Mouse (Mus musculus): ENCODE data around the gene Tfrc. TPM values are rescaled to one million over a fixed set of nuclear protein-coding genes. Genes with fewer than 3 reads are reported as not detected.

Gene Tfrc
- polyA plus RNA-seq, 1 experiment from 2014 or later, result 32.7 TPM

- WGBS, result 90% methylated on average over 4 of the region's 4 CpGs
- Histone ChIP-seq H3K27me3 (replicated peaks) (no peaks in the 10 kb centered on the region), H3K27ac (replicated peaks) (no peak overlapping the region), H3K4me1 (peaks cover 39% of the 10 kb centered on the region), H3K36me3 (no peaks in the 10 kb centered on the region), H3K9me3 (replicated peaks) (no peaks in the 10 kb centered on the region), H3K4me2 (no peak overlapping the region), H3K9ac (replicated peaks) (no peak overlapping the region), H3K4me3 (replicated peaks) (no peak overlapping the region)
- ATAC-seq (ENCODE audit: low FRiP score), result no peak
Measured at GRCm38 (mm10) chr16:32655534-32655933, 46.8 kb downstream of the Tfrc start.

- Histone ChIP-seq H3K27me3 (replicated peaks) (no peaks in the 10 kb centered on the region), H3K36me3 (no peaks in the 10 kb centered on the region), H3K4me2 (no peak overlapping the region), H3K27ac (replicated peaks) (no peak overlapping the region), H3K9me3 (replicated peaks) (no peaks in the 10 kb centered on the region), H3K4me1 (peaks cover 47% of the 10 kb centered on the region), H3K9ac (replicated peaks) (no peak overlapping the region), H3K4me3 (replicated peaks) (no peak overlapping the region)
- no peak for ATAC-seq (ENCODE audit: low FRiP score)
- 75% methylated on average over 8 of the region's 8 CpGs for WGBS
Measured at GRCm38 (mm10) chr16:32656321-32656720, 47.6 kb downstream of the Tfrc start.

- Histone ChIP-seq H3K4me3 (replicated peaks) (no peak overlapping the region), H3K9ac (replicated peaks) (no peak overlapping the region), H3K4me1 (peaks cover 52% of the 10 kb centered on the region), H3K27me3 (replicated peaks) (no peaks in the 10 kb centered on the region), H3K9me3 (replicated peaks) (no peaks in the 10 kb centered on the region), H3K4me2 (no peak overlapping the region), H3K27ac (replicated peaks) (no peak overlapping the region; the same call in 1 of the 2 replicates), H3K36me3 (no peaks in the 10 kb centered on the region)
- WGBS, result 77% methylated on average over 8 of the region's 8 CpGs
- ATAC-seq (ENCODE audit: low FRiP score), result no peak
Measured at GRCm38 (mm10) chr16:32656794-32657193, 48.1 kb downstream of the Tfrc start.

GRCm38 (mm10) chr16:32657498-32658250, 49.0 kb downstream of the Tfrc start:
- ATAC-seq (ENCODE audit: low FRiP score), result no peak

GRCm38 (mm10) chr16:32658743-32659171, 50.0 kb downstream of the Tfrc start:
- Histone ChIP-seq H3K4me2 (peak overlapping the region; percentile 73), H3K4me3 (replicated peaks) (peak overlapping the region; percentile 52), H3K27me3 (replicated peaks) (no peaks in the 10 kb centered on the region), H3K4me1 (peaks cover 66% of the 10 kb centered on the region), H3K27ac (replicated peaks) (peak overlapping the region; percentile 89), H3K9ac (replicated peaks) (peak overlapping the region; percentile 75), H3K36me3 (no peaks in the 10 kb centered on the region), H3K9me3 (replicated peaks) (no peaks in the 10 kb centered on the region)
- ATAC-seq (ENCODE audit: low FRiP score), result peak; percentile 11
- WGBS, result 4% methylated on average over 9 of the region's 21 CpGs

More at GRCm38 (mm10) chr16:32657498-32658250, 49.0 kb downstream of the Tfrc start:
- WGBS, result 91% methylated on average over 16 of the region's 16 CpGs
- H3K27me3 ChIP-seq (replicated peaks), result no peaks in the 10 kb centered on the region
- H3K4me1 ChIP-seq, result peaks cover 60% of the 10 kb centered on the region
- H3K9ac ChIP-seq (replicated peaks), result no peak overlapping the region
- no peak overlapping the region; the same call in 1 of the 2 replicates for H3K4me3 ChIP-seq (replicated peaks)
- H3K9me3 ChIP-seq (replicated peaks), result no peaks in the 10 kb centered on the region
- H3K36me3 ChIP-seq, result no peaks in the 10 kb centered on the region
- peak overlapping the region; percentile 73; the same call in 1 of the 2 replicates for H3K4me2 ChIP-seq
- H3K27ac ChIP-seq (replicated peaks), result no peak overlapping the region

GRCm38 (mm10) chr16:32659385-32659784, 50.7 kb downstream of the Tfrc start:
- H3K4me3 ChIP-seq (replicated peaks), result peak overlapping the region; percentile 52
- H3K9me3 ChIP-seq (replicated peaks), result no peaks in the 10 kb centered on the region
- H3K27me3 ChIP-seq (replicated peaks), result no peaks in the 10 kb centered on the region
- H3K4me1 ChIP-seq, result peaks cover 68% of the 10 kb centered on the region
- 4% methylated on average over 8 of the region's 8 CpGs for WGBS
- ATAC-seq (ENCODE audit: low FRiP score), result peak; percentile 16; the same call in 1 of the 2 replicates
- H3K9ac ChIP-seq (replicated peaks), result peak overlapping the region; percentile 75; the same call in 1 of the 2 replicates
- H3K27ac ChIP-seq (replicated peaks), result peak overlapping the region; percentile 89
- H3K4me2 ChIP-seq, result peak overlapping the region; percentile 73
- H3K36me3 ChIP-seq, result no peaks in the 10 kb centered on the region

GRCm38 (mm10) chr16:32660095-32660494, 51.4 kb downstream of the Tfrc start:
- H3K27ac ChIP-seq (replicated peaks), result peak overlapping the region; percentile 89
- no peaks in the 10 kb centered on the region for H3K27me3 ChIP-seq (replicated peaks)
- peaks cover 69% of the 10 kb centered on the region for H3K4me1 ChIP-seq
- no peaks in the 10 kb centered on the region for H3K36me3 ChIP-seq
- H3K9me3 ChIP-seq (replicated peaks), result no peaks in the 10 kb centered on the region
- peak overlapping the region; percentile 73 for H3K4me2 ChIP-seq
- 15% methylated on average over 1 of the region's 1 CpGs for WGBS
- ATAC-seq (ENCODE audit: low FRiP score), result no peak
- H3K4me3 ChIP-seq (replicated peaks), result no peak overlapping the region
- H3K9ac ChIP-seq (replicated peaks), result no peak overlapping the region

GRCm38 (mm10) chr16:32660557-32661321, 52.0 kb downstream of the Tfrc start:
- 18% methylated on average over 10 of the region's 10 CpGs for WGBS
- ATAC-seq (ENCODE audit: low FRiP score), result peak; percentile 67
- Histone ChIP-seq H3K4me1 (peaks cover 76% of the 10 kb centered on the region), H3K27me3 (replicated peaks) (no peaks in the 10 kb centered on the region), H3K36me3 (no peaks in the 10 kb centered on the region), H3K9ac (replicated peaks) (peak overlapping the region; percentile 15), H3K9me3 (replicated peaks) (no peaks in the 10 kb centered on the region), H3K27ac (replicated peaks) (peak overlapping the region; percentile 89), H3K4me2 (peak overlapping the region; percentile 73), H3K4me3 (replicated peaks) (peak overlapping the region; percentile 27)

GRCm38 (mm10) chr16:32661493-32661921, 52.8 kb downstream of the Tfrc start:
- Histone ChIP-seq H3K4me2 (peak overlapping the region; percentile 73), H3K9ac (replicated peaks) (peak overlapping the region; percentile 15; the same call in 1 of the 2 replicates), H3K4me1 (peaks cover 78% of the 10 kb centered on the region), H3K4me3 (replicated peaks) (peak overlapping the region; percentile 27), H3K36me3 (no peaks in the 10 kb centered on the region), H3K27ac (replicated peaks) (peak overlapping the region; percentile 89), H3K27me3 (replicated peaks) (no peaks in the 10 kb centered on the region), H3K9me3 (replicated peaks) (no peaks in the 10 kb centered on the region)
- ATAC-seq (ENCODE audit: low FRiP score), result no peak
- 41% methylated on average over 10 of the region's 10 CpGs for WGBS

- Histone ChIP-seq H3K4me2 (peak overlapping the region; percentile 73), H3K27me3 (replicated peaks) (no peaks in the 10 kb centered on the region), H3K4me3 (replicated peaks) (peak overlapping the region; percentile 27), H3K36me3 (no peaks in the 10 kb centered on the region), H3K4me1 (peaks cover 87% of the 10 kb centered on the region), H3K9ac (replicated peaks) (peak overlapping the region; percentile 15; the same call in 1 of the 2 replicates), H3K27ac (replicated peaks) (peak overlapping the region; percentile 89), H3K9me3 (replicated peaks) (no peaks in the 10 kb centered on the region)
- ATAC-seq (ENCODE audit: low FRiP score), result no peak
- 82% methylated on average over 7 of the region's 7 CpGs for WGBS
Measured at GRCm38 (mm10) chr16:32662372-32662771, 53.7 kb downstream of the Tfrc start.

GRCm38 (mm10) chr16:32663231-32663858, 54.6 kb downstream of the Tfrc start:
- Histone ChIP-seq H3K9me3 (replicated peaks) (no peaks in the 10 kb centered on the region), H3K27me3 (replicated peaks) (no peaks in the 10 kb centered on the region), H3K4me1 (peaks cover 89% of the 10 kb centered on the region), H3K36me3 (0 out of 2 replicates have a peak, but pooled peaks cover 4% of the 10 kb centered on the region), H3K27ac (replicated peaks) (peak overlapping the region; percentile 73), H3K4me3 (replicated peaks) (no peak overlapping the region), H3K9ac (replicated peaks) (no peak overlapping the region), H3K4me2 (peak overlapping the region; percentile 73)
- ATAC-seq (ENCODE audit: low FRiP score), result no peak
- WGBS, result 39% methylated on average over 9 of the region's 9 CpGs
